Mouse (Mus musculus): ENCODE data around the gene Tgfbr1. TPM values are rescaled to one million over a fixed set of nuclear protein-coding genes. Genes with fewer than 3 reads are reported as not detected.

Gene Tgfbr1
- total and polyA plus RNA-seq, 3 experiments = 4.3 to 4.5 TPM; not detected in 1

- 0 out of 2 replicates have a peak, but pooled peaks have one; percentile 34 for TF ChIP-seq MAFK (IDR thresholded peaks at IDR 0.05; ENCODE audit: borderline replicate concordance, low read depth, low read length)
- TF ChIP-seq USF2 (IDR thresholded peaks at IDR 0.05; ENCODE audit: borderline replicate concordance in 1 of 2, insufficient read depth in 1 of 2, low read depth in 1 of 2, low read length in 2 of 2) = peak in 1 of 2 experiments; percentile 53; a peak in 1 of 4 replicates
- TF ChIP-seq EP300 (IDR thresholded peaks at IDR 0.05; ENCODE audit: low read depth in 1 of 2, low read length in 2 of 2) = peak; percentile 83 to 87
Observed at GRCm38 (mm10) chr4:47397951-47398687, 45.1 kb downstream of the Tgfbr1 start (continued).

- Histone ChIP-seq H3K36me3 (ENCODE audit: control insufficient read depth in 1 of 2, insufficient read depth in 2 of 2, low read length in 2 of 2) (peaks cover 0 to 53% of the 10 kb centered on the region in 2 experiments), H3K9me3 (replicated peaks; ENCODE audit: insufficient read depth, low read length) (no peaks in the 10 kb centered on the region), H3K9ac (ENCODE audit: control insufficient read depth, low read depth, low read length, poor library complexity, severe bottlenecking) (no peak overlapping the region), H3K27me3 (ENCODE audit: control insufficient read depth in 1 of 2, insufficient read depth in 2 of 2, low read length in 2 of 2) (no peaks in the 10 kb centered on the region), H3K27ac (ENCODE audit: control insufficient read depth, low read depth, low read length) (peak overlapping the region; percentile 38; the same call in 1 of the 2 replicates), H3K4me3 (ENCODE audit: control insufficient read depth in 1 of 2, insufficient read depth in 1 of 2, low read depth in 2 of 2, low read length in 2 of 2) (no peak overlapping the region), H3K4me1 (ENCODE audit: control insufficient read depth in 1 of 2, insufficient read depth in 2 of 2, low read length in 2 of 2) (peaks cover 22 to 30% of the 10 kb centered on the region in 2 experiments), H3K79me2 (ENCODE audit: control insufficient read depth, insufficient read depth, low read length, poor library complexity) (no peaks in the 10 kb centered on the region)
- peak; percentile 60 for DNase-seq (ENCODE audit: low read depth, low spot score)
- TF ChIP-seq MEF2A (IDR thresholded peaks at IDR 0.05; ENCODE audit: extremely low read depth, insufficient replicate concordance, low read depth, low read length, poor library complexity, severe bottlenecking) (no peak), RAD21 (IDR thresholded peaks at IDR 0.05; ENCODE audit: low read depth, low read length) (peak; percentile 66), NRF1 (IDR thresholded peaks at IDR 0.05; ENCODE audit: insufficient read depth, low read depth, low read length, poor library complexity, severe bottlenecking) (no peak), ETS1 (IDR thresholded peaks at IDR 0.05; ENCODE audit: low read depth, low read length) (no peak), MXI1 (IDR thresholded peaks at IDR 0.05; ENCODE audit: low read depth, low read length) (no peak), ZC3H11A (IDR thresholded peaks at IDR 0.05; ENCODE audit: low read depth, low read length) (0 out of 2 replicates have a peak, but pooled peaks have one; percentile 25), SMC3 (IDR thresholded peaks at IDR 0.05; ENCODE audit: low read depth, low read length) (peak; percentile 51), E2F4 (IDR thresholded peaks at IDR 0.05; ENCODE audit: borderline replicate concordance, low read depth, low read length) (no peak), EP300 (IDR thresholded peaks at IDR 0.05; ENCODE audit: low read depth in 1 of 2, low read length in 2 of 2) (no peak), ELF1 (IDR thresholded peaks at IDR 0.05; ENCODE audit: low read depth, low read length) (no peak), TBP (IDR thresholded peaks at IDR 0.05; ENCODE audit: low read depth, low read length) (no peak), CTCF (IDR thresholded peaks at IDR 0.05 in 2 of 3, conservative IDR thresholded peaks at IDR 0.05 in 1 of 3; ENCODE audit: control insufficient read depth in 1 of 3, insufficient read depth in 1 of 3, low read depth in 2 of 3, low read length in 3 of 3, poor library complexity in 1 of 3, severe bottlenecking in 1 of 3) (peak; percentile 24 to 60 (median 50); a peak in 5 of 6 replicates), USF2 (IDR thresholded peaks at IDR 0.05; ENCODE audit: borderline replicate concordance in 1 of 2, insufficient read depth in 1 of 2, low read depth in 1 of 2, low read length in 2 of 2) (no peak), HCFC1 (IDR thresholded peaks at IDR 0.05; ENCODE audit: low read depth, low read length) (no peak), ZNF384 (IDR thresholded peaks at IDR 0.05; ENCODE audit: low read depth, low read length) (no peak), UBTF (IDR thresholded peaks at IDR 0.05; ENCODE audit: borderline replicate concordance, insufficient read depth, low read depth, low read length) (no peak), CHD2 (IDR thresholded peaks at IDR 0.05; ENCODE audit: low read length) (no peak), JUND (IDR thresholded peaks at IDR 0.05; ENCODE audit: low read depth, low read length) (no peak), RCOR1 (IDR thresholded peaks at IDR 0.05; ENCODE audit: low read depth, low read length) (no peak), BHLHE40 (IDR thresholded peaks at IDR 0.05; ENCODE audit: borderline replicate concordance, low read depth, low read length) (no peak), NELFE (IDR thresholded peaks at IDR 0.05; ENCODE audit: low read depth, low read length) (no peak), GABPA (IDR thresholded peaks at IDR 0.05; ENCODE audit: low read depth, low read length) (no peak), POLR2AphosphoS2 (IDR thresholded peaks at IDR 0.05; ENCODE audit: low read length) (no peak), SIN3A (IDR thresholded peaks at IDR 0.05; ENCODE audit: low read length) (peak; percentile 24; the same call in 1 of the 2 replicates), MAFK (IDR thresholded peaks at IDR 0.05; ENCODE audit: borderline replicate concordance, low read depth, low read length) (no peak), ZMIZ1 (IDR thresholded peaks at IDR 0.05; ENCODE audit: low read depth, low read length) (no peak), MAX (IDR thresholded peaks at IDR 0.05; ENCODE audit: low read length) (no peak), MYB (IDR thresholded peaks at IDR 0.05; ENCODE audit: low read depth, low read length) (no peak), POLR2AphosphoS5 (IDR thresholded peaks at IDR 0.05; ENCODE audit: borderline replicate concordance, low read depth, low read length) (no peak), KAT2A (conservative IDR thresholded peaks at IDR 0.05; ENCODE audit: low read depth, low read length) (no peak), MYC (IDR thresholded peaks at IDR 0.05; ENCODE audit: low read depth, low read length) (no peak), ZKSCAN1 (IDR thresholded peaks at IDR 0.05; ENCODE audit: low read depth, low read length) (no peak)
Observed at GRCm38 (mm10) chr4:47399824-47400223, 46.8 kb downstream of the Tgfbr1 start.

Measured in MEL (cell line).